Mouse (Mus musculus) testis, adult 2 months (tissue): ENCODE data around the gene Tbx10.

Experiments
- CTCF ChIP-seq: fragments of 200-500 bp; IDR thresholded peaks from 2 replicates; pipeline ENCODE4 v1.5.1; 2012; ENCODE audit warnings: low read depth, mild to moderate bottlenecking, inconsistent platforms, low read length, moderate library complexity; ENCODE audit not compliant: control insufficient read depth, insufficient read depth, insufficient replicate concordance
- POLR2A ChIP-seq: fragments of 200-500 bp; IDR thresholded peaks from 2 replicates; pipeline ENCODE4 v1.6.1; 2012; ENCODE audit warnings: low read depth, mild to moderate bottlenecking, inconsistent platforms, low read length, moderate library complexity; ENCODE audit not compliant: control insufficient read depth

- TF ChIP-seq POLR2A (no peak), CTCF (no peak)
Measured at GRCm38 (mm10) chr19:3950331-3950730, 42.2 kb upstream of the Tbx10 start.
